Mouse (Mus musculus): ENCODE measurements around the gene Erich3. TPM values are rescaled to one million over a fixed set of nuclear protein-coding genes. Genes with fewer than 3 reads are reported as not detected.

The Erich3 gene
- polyA plus RNA-seq, 1 experiment from 2014 or later: not detected

DNA sequence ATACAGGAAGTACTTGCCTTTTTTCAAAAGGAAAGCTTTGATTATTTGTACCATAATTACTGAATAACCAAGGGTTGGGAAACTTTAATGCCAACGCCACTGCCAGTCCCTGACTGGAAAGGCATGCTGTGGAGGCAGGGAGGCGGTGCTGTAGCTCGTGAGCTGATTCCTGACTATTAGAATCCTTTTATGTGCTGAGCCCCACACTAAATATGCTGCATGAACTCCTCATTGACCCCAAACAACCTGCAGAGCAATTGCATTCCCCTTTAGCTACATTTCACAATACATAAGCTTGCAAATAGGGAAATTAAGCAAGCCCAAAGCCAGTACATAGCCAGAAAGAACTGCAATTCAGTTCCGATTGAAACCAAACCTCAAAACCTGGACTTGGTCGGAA lies 77.8 kb downstream of the Erich3 start:
- no peak overlapping the region for H3K4me3 ChIP-seq
- H3K27ac ChIP-seq: no peak overlapping the region
- no peak overlapping the region for H3K4me2 ChIP-seq
- H3K4me1 ChIP-seq: no peaks in the 10 kb centered on the region
- H3K9me3 ChIP-seq (replicated peaks): no peaks in the 10 kb centered on the region
- H3K36me3 ChIP-seq: no peaks in the 10 kb centered on the region
- WGBS (ENCODE audit: insufficient replicate concordance): 65% methylated on average over 5 of the region's 5 CpGs
- no peaks in the 10 kb centered on the region for H3K27me3 ChIP-seq (replicated peaks)
- ATAC-seq: no peak
- H3K9ac ChIP-seq: no peak overlapping the region

DNA sequence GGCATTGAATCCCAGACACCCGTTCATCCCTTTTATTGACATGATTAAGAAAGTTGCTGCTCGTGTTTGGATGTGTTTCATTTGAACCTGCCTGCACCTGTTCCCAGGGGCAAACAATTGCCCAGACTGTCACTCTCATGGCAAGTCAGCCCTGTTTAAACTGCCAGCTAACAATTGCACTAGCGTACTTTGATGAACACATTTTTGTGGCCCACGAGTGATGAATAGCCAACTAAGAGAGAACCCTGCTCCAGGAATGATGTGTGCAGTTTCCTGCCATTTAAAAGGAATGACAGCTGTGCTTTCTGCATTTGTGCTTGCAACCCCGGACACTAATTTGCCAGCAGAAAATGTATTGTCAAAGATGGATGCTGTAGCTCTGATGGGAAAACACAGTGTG lies 79.3 kb downstream of the Erich3 start:
- no peak overlapping the region for H3K4me2 ChIP-seq
- no peak for ATAC-seq
- WGBS (ENCODE audit: insufficient replicate concordance): 68% methylated on average over 5 of the region's 5 CpGs
- H3K36me3 ChIP-seq: no peaks in the 10 kb centered on the region
- H3K27me3 ChIP-seq (replicated peaks): no peaks in the 10 kb centered on the region
- H3K9me3 ChIP-seq (replicated peaks): no peaks in the 10 kb centered on the region
- no peak overlapping the region for H3K9ac ChIP-seq
- H3K4me3 ChIP-seq: no peak overlapping the region
- H3K4me1 ChIP-seq: no peaks in the 10 kb centered on the region
- H3K27ac ChIP-seq: no peak overlapping the region

DNA sequence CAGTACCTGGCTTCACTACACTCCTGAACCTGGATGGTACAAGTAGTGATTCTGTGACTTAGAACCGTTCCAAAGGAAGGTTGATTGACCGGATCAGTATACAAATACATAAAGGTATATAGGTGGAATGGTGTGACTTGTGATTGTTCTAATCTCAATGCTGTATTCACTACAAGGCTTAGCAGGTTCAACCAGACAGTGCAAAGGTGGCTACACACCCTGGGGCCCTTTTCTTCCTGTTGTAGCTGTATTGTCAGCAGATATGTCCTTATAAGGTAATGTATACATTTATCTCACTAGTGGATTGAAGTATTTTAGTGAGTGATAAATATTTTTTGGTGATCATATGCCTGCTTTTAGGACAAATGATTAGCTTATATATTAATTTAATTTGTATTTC lies 80.7 kb downstream of the Erich3 start:
- Histone ChIP-seq H3K9ac (no peak overlapping the region), H3K4me1 (no peaks in the 10 kb centered on the region), H3K36me3 (no peaks in the 10 kb centered on the region), H3K4me3 (no peak overlapping the region), H3K27ac (no peak overlapping the region), H3K4me2 (no peak overlapping the region), H3K9me3 (replicated peaks) (no peaks in the 10 kb centered on the region), H3K27me3 (replicated peaks) (no peaks in the 10 kb centered on the region)
- no peak for ATAC-seq
- 69% methylated on average over 2 of the region's 2 CpGs for WGBS (ENCODE audit: insufficient replicate concordance)

DNA sequence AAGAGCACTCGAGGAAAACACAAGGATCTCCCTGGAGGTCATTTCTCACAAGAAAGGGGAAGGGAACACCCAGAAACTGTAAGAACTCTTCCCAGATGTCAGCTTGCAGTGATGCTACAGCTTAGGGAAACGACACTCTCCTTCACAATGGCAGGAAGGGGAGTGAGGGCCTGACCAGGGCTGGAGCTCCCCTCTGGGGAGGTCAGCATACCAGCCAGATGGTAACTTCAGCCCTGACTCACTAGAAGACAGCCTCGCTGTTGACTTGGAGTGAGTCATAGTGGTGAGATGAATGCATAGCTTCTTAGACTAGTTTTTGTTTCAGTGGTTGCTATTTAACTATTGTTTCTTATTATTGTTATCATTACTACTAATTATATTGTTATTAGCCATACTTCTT lies 90.8 kb downstream of the Erich3 start:
- 24% methylated on average over 3 of the region's 3 CpGs for WGBS (ENCODE audit: insufficient replicate concordance)
- Histone ChIP-seq H3K4me1 (no peaks in the 10 kb centered on the region), H3K9ac (no peak overlapping the region), H3K36me3 (no peaks in the 10 kb centered on the region), H3K4me3 (no peak overlapping the region), H3K9me3 (replicated peaks) (no peaks in the 10 kb centered on the region), H3K27me3 (replicated peaks) (no peaks in the 10 kb centered on the region), H3K27ac (no peak overlapping the region), H3K4me2 (no peak overlapping the region)
- no peak for ATAC-seq

DNA sequence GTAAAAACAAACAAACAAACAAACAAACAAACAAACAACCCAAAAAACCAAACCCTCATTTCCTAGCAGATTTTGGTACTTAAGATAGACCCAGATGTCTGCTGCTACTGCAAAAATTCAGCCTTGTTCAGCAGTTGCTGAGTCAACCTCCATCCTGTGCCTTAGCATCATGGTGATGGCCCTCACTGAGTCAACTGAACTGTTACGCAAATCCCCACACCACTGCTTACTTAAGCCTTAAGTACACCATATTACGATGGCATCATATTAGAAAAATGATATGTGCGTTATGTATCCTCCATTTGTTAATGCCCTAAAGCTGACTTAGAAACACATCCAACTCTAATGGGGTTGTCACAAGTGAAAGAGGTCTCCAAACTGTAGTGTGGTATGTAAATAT lies 91.6 kb downstream of the Erich3 start:
- 77% methylated on average over 3 of the region's 3 CpGs for WGBS (ENCODE audit: insufficient replicate concordance)
- no peak overlapping the region for H3K4me3 ChIP-seq
- H3K27ac ChIP-seq: no peak overlapping the region
- no peaks in the 10 kb centered on the region for H3K36me3 ChIP-seq
- no peaks in the 10 kb centered on the region for H3K4me1 ChIP-seq
- no peak overlapping the region for H3K4me2 ChIP-seq
- no peaks in the 10 kb centered on the region for H3K9me3 ChIP-seq (replicated peaks)
- no peaks in the 10 kb centered on the region for H3K27me3 ChIP-seq (replicated peaks)
- no peak for ATAC-seq
- H3K9ac ChIP-seq: no peak overlapping the region

DNA sequence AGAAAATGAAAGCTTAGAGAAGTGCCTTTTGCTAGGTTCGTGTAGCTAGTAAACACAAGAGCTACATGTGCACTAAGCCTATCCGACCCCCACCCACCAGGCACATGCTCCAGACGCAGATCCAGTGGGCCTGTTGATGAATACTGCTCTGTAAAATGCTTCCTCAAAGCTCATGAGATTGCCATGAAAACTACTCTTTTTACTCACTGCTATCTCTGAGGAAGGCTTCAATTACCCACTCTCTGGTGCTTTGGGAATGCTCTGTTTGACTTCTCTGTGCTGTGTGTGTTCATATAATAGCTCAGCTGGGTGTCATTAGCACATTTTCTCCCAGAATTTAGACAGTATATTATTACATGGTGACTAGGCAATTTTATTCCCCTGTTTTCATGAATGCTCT lies 94.4 kb downstream of the Erich3 start:
- Histone ChIP-seq H3K9me3 (replicated peaks) (no peaks in the 10 kb centered on the region), H3K36me3 (no peaks in the 10 kb centered on the region), H3K9ac (no peak overlapping the region), H3K27ac (no peak overlapping the region), H3K27me3 (replicated peaks) (no peaks in the 10 kb centered on the region), H3K4me1 (no peaks in the 10 kb centered on the region), H3K4me2 (no peak overlapping the region), H3K4me3 (no peak overlapping the region)
- no peak for ATAC-seq
- 57% methylated on average over 3 of the region's 3 CpGs for WGBS (ENCODE audit: insufficient replicate concordance)

DNA sequence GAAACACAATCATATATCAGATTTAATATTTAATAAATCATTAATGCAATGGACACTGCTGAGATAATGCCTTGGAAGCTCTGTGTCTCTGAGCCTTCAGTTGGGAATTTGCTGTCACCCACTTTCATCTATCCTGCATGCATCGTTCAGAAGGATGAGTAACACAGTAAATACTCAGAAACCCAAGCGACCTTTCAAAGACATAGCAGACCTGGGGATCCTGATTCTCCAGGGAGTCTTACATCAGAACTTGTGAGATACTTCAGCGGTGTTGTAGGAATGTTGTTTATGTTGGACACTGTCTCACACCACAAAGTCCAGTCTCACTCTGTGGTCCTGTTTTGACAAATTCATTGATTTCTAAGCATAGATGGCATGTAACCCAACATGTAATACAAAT lies 97.4 kb downstream of the Erich3 start:
- Histone ChIP-seq H3K27ac (no peak overlapping the region), H3K4me2 (no peak overlapping the region), H3K9ac (no peak overlapping the region), H3K4me1 (no peaks in the 10 kb centered on the region), H3K27me3 (replicated peaks) (no peaks in the 10 kb centered on the region), H3K9me3 (replicated peaks) (no peaks in the 10 kb centered on the region), H3K36me3 (no peaks in the 10 kb centered on the region), H3K4me3 (no peak overlapping the region)
- WGBS (ENCODE audit: insufficient replicate concordance): 61% methylated on average over 3 of the region's 3 CpGs
- ATAC-seq: no peak

DNA sequence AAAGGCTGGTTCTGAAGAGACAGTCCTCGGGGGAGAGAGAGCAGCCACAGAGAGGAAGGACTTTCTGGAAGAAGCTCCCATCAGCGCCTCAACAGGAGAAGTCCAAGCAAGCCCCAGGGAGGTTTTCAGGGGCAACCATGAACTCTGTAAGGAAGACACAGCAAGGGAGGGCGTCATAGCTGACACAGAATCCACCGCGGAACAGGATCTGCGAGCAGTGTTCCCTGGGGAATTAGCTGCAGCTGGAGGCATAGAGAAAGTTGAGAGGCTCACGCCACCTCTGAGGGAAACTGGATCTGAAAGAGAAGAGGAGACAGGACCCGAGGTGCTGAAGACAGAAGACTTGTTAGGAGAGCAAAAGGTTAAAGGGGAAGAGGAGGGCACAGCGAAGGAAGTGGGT lies 99.7 kb downstream of the Erich3 start:
- no peak overlapping the region for H3K9ac ChIP-seq
- no peaks in the 10 kb centered on the region for H3K9me3 ChIP-seq (replicated peaks)
- no peak overlapping the region for H3K4me3 ChIP-seq
- no peaks in the 10 kb centered on the region for H3K27me3 ChIP-seq (replicated peaks)
- no peak overlapping the region for H3K4me2 ChIP-seq
- H3K4me1 ChIP-seq: no peaks in the 10 kb centered on the region
- ATAC-seq: no peak
- H3K27ac ChIP-seq: no peak overlapping the region
- no peaks in the 10 kb centered on the region for H3K36me3 ChIP-seq
- 53% methylated on average over 9 of the region's 9 CpGs for WGBS (ENCODE audit: insufficient replicate concordance)

DNA sequence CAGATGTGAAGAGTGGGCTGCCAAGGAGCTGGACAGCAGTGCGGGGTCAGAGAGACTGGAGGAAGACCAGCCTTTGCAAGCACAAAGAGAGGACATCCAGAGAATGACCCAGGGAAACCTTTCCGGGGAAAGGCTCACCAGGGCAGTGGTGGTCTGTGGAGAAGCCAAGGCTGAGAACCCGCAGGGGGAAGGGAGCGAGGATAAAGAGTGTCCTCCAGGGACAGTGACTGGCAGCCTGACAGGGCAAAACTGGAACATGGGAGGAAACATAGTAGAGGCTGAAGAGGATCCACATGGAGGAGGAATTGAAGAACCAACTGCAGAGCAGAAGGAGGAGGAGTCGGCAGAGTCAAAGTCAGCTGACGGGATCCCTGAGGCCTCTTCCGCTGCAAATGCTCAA lies 100.5 kb downstream of the Erich3 start:
- H3K9me3 ChIP-seq (replicated peaks): no peaks in the 10 kb centered on the region
- 66% methylated on average over 7 of the region's 7 CpGs for WGBS (ENCODE audit: insufficient replicate concordance)
- no peak overlapping the region for H3K9ac ChIP-seq
- no peak overlapping the region for H3K4me3 ChIP-seq
- H3K4me1 ChIP-seq: no peaks in the 10 kb centered on the region
- H3K27ac ChIP-seq: no peak overlapping the region
- H3K36me3 ChIP-seq: no peaks in the 10 kb centered on the region
- H3K27me3 ChIP-seq (replicated peaks): no peaks in the 10 kb centered on the region
- no peak overlapping the region for H3K4me2 ChIP-seq
- ATAC-seq: no peak

DNA sequence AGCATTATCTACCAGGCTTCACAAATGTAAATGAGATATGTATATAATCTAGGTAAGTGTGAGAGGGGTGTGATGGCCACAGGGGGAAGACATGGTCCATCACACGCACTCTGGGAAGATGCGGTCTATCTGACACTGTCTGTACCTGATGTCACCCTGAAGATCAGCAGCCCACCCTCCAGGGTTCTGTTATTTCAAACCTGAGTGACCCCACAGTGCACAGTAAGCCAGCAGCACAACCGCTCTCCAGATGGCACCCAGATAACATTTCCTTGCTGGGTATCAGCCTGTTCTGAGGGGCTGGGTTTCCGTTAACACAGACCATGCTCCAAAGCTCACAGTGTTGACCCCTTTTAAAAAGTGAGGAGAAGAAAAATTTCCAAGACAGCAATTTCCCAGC lies 102.7 kb downstream of the Erich3 start:
- 64% methylated on average over 4 of the region's 4 CpGs for WGBS (ENCODE audit: insufficient replicate concordance)
- no peak overlapping the region for H3K4me3 ChIP-seq
- H3K4me1 ChIP-seq: no peaks in the 10 kb centered on the region
- no peaks in the 10 kb centered on the region for H3K9me3 ChIP-seq (replicated peaks)
- ATAC-seq: no peak
- no peak overlapping the region for H3K27ac ChIP-seq
- no peaks in the 10 kb centered on the region for H3K27me3 ChIP-seq (replicated peaks)
- no peak overlapping the region for H3K4me2 ChIP-seq
- no peak overlapping the region for H3K9ac ChIP-seq
- no peaks in the 10 kb centered on the region for H3K36me3 ChIP-seq

DNA sequence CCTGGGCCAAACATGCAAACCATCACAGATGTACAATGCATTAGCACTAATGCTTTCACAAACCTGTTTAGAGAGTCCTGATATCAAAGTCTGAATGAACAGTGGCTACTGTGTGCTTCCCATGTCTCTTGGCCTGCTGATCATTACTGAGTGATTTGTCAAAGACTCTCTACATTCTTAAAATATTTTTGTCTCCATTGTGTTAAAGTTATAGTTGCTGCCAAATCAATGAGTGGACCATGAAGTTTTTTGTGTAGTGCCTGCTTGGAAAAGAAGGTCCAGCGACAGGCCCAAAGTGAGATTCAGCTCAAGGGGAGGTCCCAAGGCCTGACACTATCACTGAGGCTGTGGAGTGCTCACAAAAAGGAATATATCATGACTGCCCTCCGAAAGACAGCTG lies 108.0 kb downstream of the Erich3 start:
- no peak for ATAC-seq
- Histone ChIP-seq H3K4me3 (no peak overlapping the region), H3K27me3 (replicated peaks) (no peaks in the 10 kb centered on the region), H3K9me3 (replicated peaks) (no peaks in the 10 kb centered on the region), H3K4me2 (no peak overlapping the region), H3K9ac (no peak overlapping the region), H3K27ac (no peak overlapping the region), H3K4me1 (no peaks in the 10 kb centered on the region), H3K36me3 (no peaks in the 10 kb centered on the region)
- 54% methylated on average over 2 of the region's 2 CpGs for WGBS (ENCODE audit: insufficient replicate concordance)

DNA sequence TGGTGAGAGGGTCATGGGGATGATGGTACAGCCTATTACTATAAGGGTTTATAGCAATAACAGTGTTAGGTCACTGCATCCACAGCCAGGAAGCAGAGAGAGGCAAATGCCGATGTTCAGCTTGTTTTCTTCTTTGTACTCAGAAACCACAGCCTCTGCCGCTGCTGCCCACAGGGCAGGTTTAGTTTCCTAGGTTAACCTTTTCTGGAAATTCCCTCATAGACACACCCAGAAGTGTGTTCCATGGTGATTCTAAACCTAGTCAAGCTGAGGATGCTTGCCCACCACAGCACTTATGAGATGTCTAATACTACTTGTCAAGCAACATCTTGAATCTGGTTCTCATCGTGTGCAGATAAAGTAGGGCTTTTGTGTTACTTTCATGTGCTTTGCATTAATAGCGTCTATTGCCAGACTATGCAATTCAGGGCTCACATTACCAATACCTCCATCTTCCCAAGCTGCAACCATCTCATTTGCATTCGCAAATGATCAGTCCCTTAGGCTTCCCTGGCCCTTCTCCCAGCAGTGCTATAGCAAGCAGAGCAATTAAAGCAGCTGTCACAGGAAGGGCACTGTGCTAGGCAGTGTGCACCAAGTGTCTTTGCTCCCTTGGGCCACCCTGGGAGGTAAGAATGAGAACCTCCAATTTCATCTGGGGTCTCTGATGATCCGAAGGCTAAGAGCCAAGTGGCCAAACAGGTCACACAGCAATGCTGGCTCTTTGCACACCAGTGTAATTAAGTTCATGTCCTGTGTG lies 115.4 kb downstream of the Erich3 start:
- Histone ChIP-seq H3K4me2 (no peak overlapping the region), H3K27me3 (replicated peaks) (no peaks in the 10 kb centered on the region), H3K4me1 (no peaks in the 10 kb centered on the region), H3K9me3 (replicated peaks) (no peaks in the 10 kb centered on the region), H3K36me3 (no peaks in the 10 kb centered on the region), H3K4me3 (no peak overlapping the region), H3K9ac (no peak overlapping the region), H3K27ac (no peak overlapping the region)
- WGBS (ENCODE audit: insufficient replicate concordance): 59% methylated on average over 6 of the region's 6 CpGs
- ATAC-seq: no peak

DNA sequence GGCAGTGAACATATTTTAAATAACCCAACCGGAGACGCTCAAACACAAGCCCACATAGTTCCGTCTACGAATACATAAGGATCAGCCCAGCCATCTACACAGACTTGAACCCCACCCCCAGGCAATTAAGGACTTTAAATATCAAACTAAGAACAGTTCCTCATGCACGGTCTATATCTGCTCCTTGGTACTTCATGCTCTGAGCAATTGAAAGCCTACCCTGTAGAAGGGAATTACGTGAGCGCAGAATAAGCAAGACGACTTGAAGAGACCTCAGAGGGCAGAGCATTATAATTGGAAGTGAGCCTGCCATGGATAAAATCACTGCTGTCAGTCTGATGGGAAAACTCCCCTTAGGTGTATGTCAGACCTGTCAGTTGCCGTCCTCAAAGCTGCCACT lies 122.7 kb downstream of the Erich3 start:
- WGBS (ENCODE audit: insufficient replicate concordance): 78% methylated on average over 9 of the region's 9 CpGs
- H3K4me1 ChIP-seq: no peaks in the 10 kb centered on the region
- H3K4me3 ChIP-seq: no peak overlapping the region
- no peaks in the 10 kb centered on the region for H3K36me3 ChIP-seq
- no peak overlapping the region for H3K4me2 ChIP-seq
- H3K9me3 ChIP-seq (replicated peaks): no peaks in the 10 kb centered on the region
- no peaks in the 10 kb centered on the region for H3K27me3 ChIP-seq (replicated peaks)
- H3K9ac ChIP-seq: no peak overlapping the region
- ATAC-seq: no peak
- H3K27ac ChIP-seq: no peak overlapping the region
